Mouse (Mus musculus) c-Kit-negative CD71-positive TER-119-positive erythroid progenitor cells, embryonic 14.5 days (primary cell): ENCODE data around the gene Samd4b.

Experiments used
- DNase-seq: peaks from one replicate; pipeline ENCODE4 v3.0.0-alpha.2; 2013; ENCODE audit warnings: low read depth, low spot score

Samd4b gene

DNA sequence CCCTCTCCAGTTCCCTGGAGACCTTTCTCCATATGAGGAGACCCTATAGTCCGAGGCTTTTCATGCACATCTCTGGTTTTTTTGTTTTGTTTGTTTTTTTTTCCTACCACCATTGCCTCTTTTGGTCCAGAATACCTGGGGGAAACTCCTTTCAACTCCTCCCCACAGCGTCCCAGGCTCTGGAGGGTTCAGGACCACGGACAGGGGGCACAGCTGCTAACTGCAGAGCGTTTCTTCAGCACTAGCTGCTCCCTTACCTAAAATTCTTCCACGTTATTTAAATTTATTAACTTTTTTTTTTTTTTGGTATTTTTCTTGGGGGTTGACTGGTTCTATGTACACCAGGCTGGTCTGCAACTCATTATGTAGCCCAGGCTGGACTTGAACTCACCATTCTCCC is 92.4 kb downstream of the Samd4b start:
- DNase-seq, result no peak

DNA sequence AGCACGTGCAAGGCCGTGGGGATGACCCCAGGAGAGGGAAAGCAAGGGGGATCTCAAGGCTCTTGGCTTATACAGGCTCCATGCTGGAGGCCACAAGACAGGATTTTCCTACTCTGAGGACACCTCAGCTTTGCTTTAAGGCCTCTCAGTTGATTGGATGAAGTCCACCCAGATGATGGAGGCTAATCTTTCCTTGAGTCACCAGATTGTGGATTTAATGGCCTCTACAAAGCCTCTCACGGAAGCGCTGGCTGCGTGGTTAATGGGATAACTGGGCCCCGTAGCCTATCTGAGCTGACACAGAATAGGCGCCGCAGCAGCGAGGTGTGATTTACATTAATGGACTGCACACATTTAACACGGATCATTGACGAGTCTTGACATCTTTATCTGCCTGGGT is 102.5 kb downstream of the Samd4b start:
- no peak for DNase-seq

DNA sequence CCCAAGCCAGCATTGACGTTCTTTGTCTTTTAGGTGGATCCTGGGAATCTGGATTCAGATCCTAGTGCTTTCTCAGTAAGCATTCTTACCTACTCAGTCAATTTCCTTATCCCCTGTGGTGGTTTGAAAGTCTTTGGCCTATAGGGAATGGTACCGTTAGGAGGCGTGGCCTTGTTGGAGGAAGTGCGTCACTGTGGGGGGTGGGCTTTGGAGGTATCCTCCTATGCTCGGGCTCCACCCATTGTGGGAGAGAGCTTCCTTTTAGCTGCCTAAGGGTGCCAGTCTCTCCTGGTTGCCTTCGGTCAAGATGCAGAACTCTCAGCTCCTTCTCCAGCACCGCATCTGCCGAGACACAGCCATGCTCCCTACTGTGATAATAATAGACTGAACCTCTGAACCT is 105.6 kb downstream of the Samd4b start:
- DNase-seq, result no peak

DNA sequence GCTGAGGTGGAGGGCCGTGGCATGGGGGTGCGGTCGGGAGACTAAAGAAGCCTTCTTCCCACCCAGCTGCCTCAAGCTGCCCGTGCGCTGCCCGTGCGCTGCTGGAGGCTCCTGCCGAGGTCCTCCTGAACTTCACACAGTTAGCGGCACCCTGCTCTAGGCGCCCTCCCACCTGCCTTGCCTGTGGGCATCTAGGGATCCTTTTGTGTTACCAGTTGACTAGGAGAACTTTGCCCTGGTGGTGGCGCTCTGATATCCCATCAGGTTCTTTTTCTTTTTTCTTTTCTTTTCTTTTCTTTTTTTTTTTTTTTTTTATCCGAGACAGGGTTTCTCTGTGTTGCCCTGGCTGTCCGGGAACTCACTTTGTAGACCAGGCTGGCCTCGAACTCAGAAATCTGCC is 107.0 kb downstream of the Samd4b start:
- DNase-seq, result no peak

DNA sequence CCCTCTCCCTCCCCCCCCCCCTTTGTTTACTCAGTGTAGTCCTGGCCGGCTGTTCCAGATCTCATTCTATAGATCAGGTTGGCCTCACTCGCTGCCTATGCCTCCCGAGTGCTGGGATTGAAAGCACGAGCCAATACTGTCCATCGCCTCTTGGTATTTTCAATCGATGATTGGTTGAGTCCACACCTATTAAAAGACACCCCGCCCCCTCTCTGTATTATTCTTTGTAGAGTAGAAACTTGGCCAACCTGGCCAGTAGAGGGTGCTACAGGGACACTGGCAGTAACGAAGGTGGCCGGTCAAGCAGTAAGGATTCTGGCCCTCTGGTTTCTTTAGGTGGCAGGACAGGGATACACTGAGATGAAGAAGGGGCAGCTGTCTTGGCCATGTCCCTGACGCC is 107.5 kb downstream of the Samd4b start:
- DNase-seq, result peak; percentile 17

DNA sequence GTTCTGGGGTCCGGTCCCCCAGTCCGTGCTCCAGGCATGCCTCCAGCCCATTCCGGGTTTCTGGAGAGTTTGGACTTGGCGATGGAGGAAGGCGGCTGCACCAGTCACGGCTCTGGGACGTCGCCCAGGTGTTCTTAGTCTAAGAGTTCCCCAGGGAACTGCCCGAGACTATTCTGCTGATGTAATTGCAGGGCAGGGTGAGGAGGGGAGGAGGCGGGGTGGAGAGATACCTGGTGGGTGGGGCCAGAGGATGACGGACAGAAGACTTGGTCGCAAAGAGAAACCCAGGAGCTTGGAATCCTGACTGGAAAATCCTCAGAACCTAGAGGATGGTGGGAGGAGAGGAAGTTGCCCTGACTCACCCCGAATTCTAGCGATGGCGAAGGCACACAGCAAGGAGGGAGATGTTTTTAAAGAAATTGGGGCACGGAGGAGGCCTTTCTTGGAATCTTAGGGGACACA is 109.9 kb downstream of the Samd4b start:
- DNase-seq, result no peak

DNA sequence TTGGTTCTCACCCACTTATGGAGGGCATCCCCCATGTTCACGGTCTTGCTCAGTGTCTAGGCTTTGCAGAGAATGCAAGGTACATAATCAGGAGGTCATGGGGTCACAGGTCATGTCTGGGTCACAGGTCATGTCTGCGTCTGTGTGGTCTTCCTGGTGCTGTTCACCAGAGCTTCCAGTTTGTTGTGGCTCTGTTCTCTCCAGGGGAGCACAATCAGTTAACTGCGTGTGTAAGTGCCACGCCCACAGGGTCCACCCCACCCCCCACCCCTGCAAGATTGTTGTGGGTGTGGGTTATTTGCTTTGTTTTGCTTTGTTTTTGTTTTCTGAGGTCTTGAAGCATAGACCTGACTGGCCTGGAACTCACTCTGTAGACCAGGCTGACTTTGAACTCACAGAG is 113.8 kb downstream of the Samd4b start:
- DNase-seq, result no peak

DNA sequence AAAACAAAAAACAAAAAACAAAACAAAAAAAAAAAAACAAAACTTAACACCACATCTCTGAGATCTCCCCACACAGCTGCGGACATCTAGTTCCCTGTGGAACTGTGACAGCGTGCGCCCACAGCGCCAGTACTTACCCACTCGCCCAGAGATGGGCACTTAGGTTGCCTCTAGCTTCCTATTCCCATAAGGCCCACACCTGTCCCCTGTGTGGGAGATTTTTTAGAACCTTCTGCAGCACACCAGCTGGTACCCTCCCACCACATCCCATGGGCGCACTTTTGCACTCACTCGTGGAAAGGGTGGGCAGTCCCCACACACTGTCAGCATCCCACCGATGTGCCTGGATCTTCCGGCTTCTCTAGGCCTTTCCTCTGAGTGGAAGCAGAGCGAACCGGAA is 115.1 kb downstream of the Samd4b start:
- DNase-seq, result no peak

DNA sequence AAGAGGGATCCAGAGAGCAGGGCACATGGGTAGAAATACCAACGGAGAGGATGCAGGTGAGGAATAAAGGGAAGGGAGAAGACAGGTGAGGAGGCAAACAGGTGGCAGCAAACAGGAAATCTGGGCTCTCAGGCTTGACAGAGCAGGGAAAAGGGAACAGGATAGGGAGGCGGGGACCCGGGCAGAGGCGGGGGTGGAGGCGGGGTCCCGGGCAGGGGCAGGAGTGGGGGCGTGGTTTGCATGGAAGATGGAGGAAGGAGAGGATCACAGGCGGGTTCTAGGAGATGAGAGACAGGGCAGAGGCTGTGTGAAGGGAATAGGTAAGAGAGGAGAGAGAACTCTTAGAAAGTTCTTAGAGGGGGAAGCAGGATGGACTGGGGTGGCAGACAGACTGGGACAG is 119.1 kb downstream of the Samd4b start:
- no peak for DNase-seq

DNA sequence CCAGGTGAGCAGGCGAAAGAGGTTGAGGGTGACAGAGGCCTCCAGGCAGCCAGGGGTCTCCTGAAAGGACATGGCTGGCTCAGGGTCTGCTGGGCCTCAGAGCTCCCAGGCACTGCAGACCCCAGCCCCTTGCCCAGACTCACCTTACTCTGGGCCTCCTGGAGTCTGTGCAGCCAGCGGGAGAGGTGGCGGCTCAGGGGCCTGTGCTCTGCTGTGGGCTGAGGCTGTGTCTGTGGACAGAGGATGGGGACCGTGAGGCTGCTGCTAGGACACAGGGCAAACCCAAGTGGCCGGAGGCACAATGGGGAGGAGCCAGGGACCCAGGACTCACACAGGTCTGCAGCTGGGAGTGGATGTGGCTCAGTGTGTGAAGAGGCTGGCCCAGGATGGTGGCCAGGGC is 120.6 kb downstream of the Samd4b start:
- no peak for DNase-seq

DNA sequence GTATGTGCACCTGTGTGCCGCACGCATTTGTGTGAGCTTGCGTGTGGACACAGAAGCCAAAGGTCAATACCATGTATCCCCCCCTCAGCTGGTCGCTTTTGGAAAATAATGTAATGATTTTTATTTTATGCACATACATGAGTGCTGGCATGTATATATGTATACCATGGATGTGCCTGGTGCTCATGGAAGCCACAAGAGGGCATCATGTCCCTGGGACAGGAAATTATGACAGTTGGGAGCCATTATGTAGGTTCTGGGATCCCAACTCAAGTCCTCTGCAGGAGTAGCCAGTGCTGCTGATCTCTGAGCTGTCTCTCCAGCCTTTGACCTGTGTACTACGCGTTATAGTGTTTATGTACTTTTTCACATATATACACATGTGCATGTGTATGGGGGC is 121.8 kb downstream of the Samd4b start:
- no peak for DNase-seq

DNA sequence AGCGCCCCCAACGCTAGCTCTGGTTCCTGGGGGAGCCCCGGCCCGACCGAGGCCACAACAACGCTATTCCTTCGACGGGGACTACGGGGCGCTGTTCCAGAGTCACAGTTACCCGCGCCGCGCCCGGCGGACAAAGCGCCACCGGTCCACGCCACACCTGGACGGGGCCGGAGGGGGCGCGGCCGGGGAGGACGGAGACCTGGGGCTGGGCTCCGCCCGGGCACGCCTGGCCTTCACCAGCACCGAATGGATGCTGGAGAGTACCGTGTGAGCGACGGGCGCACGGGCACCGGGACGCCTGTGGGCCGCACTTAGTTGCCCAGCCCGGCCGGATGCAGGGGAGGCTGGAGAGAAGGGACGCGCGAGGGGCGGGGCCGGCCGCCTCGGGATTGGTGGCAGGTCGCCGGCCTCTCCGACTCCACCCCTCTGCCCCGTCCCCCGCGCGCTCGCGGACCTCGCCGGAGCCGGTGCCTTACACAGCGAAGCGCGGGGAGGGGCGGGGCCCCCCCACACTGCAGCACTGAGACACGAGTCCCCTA is 130.7 kb downstream of the Samd4b start:
- no peak for DNase-seq

DNA sequence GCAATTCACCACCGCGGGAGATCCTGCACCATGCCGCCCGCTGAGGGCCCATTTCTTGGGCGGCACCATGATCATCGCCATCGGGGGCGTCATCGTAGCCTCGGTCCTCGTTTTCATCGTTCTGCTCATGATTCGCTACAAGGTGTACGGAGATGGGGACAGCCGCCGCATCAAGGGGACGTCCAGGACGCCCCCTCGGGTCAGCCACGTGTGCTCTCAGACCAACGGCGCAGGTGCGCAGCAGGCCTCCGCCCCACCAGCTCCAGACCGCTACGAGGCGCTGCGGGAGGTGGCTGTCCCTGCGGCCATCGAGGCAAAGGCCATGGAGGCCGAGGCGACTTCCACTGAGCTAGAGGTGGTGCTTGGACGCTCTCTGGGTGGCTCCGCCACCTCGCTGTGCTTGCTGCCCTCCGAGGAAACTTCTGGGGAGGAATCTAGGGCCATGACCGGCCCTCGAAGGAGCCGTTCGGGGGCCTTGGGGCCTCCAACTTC is 131.2 kb downstream of the Samd4b start:
- DNase-seq, result no peak

DNA sequence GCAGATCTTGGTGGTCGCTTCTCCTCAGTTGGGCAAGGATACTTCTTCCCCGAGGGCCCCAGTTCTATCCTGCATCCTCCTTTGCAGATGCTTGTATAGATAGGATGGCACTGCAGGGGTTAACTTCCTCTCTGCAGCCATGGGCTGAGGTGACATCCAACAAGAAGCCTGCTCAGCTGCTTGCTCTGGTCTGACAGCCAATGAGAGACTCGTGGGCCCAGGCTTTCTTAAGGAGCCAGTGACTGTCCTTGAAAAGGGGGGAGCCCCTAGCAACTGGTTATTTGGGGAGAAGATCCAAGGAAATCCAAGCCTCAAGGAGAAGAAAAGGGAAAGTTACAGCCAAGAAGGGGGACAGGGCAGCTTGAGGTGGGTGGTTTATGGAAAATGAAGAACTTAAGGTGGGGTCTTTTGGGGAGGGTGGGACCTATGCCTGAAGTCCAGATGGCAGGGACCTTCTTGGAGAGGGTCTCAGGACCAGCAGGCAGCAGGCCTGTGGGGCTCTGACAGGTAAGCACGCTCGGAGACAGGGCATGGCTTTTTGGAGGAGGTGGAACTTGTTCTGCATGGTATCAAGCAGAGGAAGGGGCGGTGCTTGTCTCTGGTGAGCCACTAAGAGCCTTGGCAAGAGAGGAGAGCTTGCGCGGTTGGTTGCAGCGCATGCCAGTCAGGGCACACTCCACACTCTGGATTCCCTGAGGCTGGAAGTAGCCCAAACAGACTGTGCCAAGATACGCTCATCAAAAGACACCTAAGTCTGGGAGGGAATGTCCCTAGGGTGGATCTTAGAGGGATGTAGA is 133.3 kb downstream of the Samd4b start:
- DNase-seq, result no peak

DNA sequence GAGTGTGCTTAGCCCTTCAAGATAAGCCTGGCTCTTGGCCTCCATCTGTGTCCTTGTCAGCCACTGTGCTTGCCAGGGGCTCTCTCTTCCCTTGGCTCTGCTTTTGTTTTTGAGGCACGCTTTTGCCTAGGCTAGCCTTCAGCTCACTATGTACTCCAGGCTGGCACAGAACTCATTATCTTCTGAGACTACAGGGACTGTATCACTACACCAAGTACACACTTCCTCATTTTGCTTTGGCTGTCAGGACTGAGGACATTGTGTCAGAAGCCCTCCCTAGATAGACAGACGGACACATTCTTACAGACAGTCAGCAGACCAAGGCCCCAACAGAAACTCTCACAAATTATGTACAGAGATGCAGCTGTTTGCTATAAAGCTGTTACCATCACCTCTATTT is 135.2 kb downstream of the Samd4b start:
- DNase-seq, result no peak

DNA sequence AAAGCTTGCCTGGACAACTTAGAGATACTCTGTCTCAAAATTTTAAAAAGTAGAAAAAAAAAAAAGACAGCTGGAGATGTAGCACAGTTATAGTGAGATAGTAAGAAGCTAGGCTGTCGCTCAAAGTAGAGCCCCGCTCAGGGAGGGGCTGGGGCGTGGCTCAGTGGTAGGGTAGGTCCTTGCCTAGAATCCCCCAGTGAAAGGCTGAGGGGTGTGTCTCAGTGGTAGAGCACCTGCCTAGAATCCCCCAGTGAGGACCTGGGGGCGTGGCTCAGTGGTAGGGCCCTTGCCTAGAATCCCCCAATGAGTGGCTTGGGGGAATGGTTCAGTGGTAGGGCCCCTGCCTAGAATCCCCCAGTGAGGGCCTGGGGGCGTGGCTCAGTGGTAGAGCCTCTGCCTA is 137.6 kb downstream of the Samd4b start:
- no peak for DNase-seq

DNA sequence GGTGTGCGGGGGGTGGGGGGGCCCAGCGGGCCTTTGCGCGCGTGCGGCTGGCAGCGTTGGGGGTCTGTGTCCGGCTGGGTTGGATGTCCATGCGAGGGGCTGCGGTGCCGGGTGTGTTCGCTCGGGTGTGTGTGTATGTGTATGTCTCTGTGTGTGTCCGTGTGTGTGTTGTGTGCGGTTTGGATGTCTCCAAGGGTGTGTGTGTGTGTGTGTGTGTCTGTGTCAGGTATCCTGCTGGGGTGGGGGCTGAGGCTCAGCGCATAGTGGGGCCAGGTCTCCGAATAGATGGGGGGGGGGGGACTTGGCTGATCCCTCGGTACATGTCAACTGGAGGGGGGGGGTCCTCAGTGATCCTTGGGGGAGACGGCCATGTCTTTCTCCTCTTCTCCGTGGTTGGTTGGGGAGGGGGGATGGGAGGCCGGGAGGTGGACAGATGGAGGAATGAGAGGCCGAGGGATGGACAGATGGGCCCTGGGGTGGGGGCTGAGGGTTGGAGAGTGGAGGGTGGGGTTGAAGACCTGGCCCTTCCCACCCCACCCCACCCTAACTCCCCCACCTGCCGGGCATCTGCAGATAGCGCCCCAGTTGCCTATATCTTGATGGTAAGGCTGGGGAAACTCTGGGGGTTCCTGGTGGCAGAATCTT is 145.5 kb downstream of the Samd4b start:
- no peak for DNase-seq

DNA sequence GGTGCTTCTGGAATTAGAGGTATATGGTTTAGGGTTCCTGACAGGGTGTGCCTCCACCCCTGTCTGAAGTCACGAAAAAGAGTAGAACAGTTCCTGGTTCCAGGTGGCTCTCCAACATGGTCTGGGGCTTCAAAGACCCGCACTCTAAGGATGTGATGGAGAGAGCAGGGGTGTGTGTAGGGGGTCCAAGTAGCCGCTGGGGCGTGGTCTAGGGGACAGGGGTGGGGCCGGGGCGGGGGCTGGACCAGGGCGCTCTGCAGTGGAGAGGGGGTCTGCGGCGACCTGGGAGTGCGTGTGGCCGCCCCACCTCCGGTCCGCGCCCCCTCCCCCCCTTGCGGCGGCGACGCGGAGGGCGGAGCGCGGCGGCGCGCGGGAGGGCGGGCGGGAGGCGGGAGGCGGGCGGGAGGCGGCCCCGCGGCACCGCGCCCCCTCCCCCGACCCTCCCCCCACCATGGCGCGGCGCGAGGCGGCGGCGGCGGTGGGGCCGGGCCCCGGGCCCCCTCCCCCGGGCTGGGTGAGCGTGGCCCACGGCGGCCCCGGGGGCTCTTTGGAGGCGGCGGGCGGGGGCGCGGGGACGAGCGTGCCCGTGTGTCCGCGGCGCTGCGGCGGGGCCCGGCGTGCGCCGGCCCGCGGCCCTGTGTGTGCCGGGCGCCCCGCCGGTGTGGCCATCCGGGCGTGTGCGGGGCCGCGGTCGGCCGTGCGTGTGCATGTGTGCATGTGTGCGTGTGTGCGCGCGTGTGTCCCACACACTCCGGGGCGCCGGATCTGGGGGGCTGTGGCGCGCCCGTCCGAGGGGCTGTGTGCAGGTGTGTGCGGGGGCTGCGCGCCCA is 146.2 kb downstream of the Samd4b start, which contains the start of gene Lrfn1:
Gene Lrfn1 (plus strand): TSS at position 450 of the 830 bp plus-strand sequence.
- no peak for DNase-seq

DNA sequence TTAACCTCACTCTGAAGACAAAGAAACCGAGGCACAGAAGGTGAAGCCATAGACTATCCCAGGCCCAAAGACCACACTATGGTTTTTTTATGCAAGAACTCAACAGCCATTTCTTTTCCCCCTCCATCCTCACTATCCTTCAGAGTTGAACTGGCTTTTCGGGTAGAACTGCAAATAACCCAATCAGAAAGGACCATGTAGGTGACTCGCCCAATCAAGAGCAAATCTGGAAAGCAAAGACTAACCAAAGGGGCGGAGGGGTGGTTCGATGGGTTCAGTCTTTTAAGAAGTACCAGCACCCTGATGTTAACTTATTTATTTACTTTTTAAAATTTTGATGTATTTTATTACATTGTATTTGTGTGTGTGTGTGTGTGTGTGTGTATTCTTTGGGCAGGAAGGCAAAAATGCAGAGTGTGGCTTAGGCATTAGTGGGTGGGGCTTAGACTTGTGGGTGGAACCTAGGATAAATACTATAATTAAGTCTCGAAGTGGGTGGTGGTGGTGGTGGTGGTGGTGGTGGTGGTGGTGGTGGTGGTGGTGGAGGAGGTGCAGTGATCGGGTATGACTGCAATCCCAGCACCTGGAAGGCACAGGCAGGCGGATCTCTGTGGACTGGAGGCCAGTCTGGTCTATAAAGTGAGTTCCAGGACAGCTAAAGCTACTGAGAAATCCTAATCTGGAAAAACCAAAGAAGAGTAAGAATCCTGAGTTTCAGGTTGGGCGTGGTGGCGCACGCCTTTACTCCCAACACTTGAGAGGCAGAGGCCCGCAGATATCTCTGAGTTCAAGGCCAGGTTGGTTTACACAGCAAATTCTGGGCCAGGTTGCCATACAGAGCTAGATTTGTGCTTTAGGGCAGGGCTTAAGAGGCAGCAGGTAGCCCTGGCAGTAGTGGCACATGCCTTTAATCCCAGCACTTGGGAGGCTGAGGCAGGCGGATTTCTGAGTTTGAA is 149.8 kb downstream of the Samd4b start:
- no peak for DNase-seq

DNA sequence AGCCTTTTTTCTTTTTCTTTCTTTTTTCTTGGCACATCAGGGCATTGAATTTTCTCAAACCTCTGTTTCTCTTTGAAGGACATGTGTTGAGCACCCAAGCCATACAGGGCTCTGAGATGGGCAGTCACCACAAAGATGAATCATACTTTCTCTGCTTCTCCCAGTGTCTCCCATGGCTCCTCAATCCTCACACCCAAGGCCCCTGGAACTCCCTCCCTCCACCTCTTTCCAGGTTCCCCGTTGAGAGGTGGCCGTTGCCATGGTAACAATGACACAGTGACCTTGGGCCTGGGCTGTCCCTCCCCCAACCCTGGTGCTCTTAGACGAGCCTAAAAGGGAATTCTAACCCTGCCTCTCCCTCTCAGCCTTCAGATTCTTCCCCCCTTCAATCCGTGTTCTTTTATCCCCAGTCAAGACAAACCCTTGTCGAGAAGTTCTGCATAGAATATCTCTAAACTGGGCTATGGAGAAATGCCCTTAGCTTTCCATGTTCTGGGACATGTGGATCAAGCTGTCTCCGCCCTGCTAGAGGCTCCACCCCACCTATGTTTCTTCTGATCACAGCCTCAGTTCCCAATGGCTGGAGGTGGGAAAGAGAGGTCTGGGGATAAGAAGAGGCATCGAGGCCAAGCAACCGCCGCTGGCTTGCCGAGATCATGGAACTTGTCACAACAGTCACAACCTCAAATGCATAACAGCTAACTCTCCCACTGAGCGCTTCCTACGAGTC is 150.7 kb downstream of the Samd4b start:
- DNase-seq, result no peak
